Mouse (Mus musculus): Measurements from ENCODE around the gene Dlg4. TPM values are rescaled to one million over a fixed set of nuclear protein-coding genes. Genes with fewer than 3 reads are reported as not detected.
"Not testable (repeated sequence)": the region's sequence is repeated elsewhere in the genome, so short reads cannot be mapped to it uniquely, and the experiment has no call there.

Dlg4 gene
- total RNA-seq, 4 experiments from 2014 or later, result 3.3 to 6.9 (median 4.2) TPM

DNA sequence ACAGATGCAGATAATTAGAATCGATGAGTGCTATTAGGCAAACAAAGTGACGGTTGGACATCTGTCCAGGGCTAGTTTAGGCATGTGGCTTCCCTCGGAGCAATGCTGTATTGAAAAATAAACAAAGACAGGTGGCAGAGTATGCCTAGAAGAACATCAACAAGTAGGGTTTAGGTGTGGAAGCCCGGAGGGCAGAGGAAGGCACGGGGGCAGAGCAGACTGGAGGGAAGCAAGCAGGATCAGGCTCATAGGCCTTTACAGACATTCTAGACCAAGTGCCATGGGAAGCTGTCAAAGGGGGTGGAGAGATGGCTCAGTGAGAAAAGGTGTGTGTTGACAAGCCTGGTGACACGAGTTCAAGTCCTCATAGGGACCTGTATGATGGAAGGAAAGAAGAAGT lies 32.6 kb downstream of the Dlg4 start:
- DNase-seq (ENCODE audit: low spot score in 2 of 2), result no peak

DNA sequence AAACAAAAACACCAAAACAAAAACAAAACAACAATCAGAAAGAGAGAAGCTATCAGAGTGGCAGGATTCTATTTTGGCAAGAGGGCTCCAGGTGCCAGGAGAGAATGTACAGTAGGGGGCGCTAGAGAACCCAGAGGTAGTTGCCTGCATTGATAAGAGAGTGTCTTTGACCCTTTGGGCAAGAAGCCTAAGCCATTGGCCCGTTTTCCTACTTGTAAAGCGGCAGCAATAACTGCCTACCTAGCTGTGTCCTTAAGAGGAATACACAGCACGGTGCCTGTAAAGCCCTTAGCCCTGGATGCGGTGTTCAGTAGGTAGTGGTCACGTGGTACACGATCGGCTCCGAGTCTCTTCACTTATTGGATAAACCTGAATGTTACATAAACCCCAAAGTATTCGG lies 33.1 kb downstream of the Dlg4 start:
- no peak for DNase-seq (ENCODE audit: low spot score in 2 of 2)

DNA sequence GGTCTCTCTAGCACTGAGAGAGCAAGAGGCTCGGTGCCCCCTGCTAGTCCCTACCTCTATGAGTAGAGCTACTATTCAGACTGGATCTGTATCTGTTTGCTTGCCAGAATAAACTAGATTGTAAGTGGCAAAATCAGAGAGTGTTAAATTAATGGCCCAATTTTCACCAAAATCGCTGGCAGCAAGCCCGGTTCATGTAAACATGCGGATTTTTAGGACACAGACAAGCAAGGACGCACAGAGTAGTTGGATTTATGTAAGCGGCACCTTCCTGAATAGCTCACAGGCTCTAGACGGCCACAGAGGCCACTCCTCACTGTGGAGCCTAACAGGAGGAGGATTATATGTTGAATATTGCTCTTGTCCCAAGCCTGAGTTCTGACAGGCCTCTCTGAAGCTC lies 36.4 kb downstream of the Dlg4 start:
- DNase-seq (ENCODE audit: low spot score in 2 of 2), result no peak

DNA sequence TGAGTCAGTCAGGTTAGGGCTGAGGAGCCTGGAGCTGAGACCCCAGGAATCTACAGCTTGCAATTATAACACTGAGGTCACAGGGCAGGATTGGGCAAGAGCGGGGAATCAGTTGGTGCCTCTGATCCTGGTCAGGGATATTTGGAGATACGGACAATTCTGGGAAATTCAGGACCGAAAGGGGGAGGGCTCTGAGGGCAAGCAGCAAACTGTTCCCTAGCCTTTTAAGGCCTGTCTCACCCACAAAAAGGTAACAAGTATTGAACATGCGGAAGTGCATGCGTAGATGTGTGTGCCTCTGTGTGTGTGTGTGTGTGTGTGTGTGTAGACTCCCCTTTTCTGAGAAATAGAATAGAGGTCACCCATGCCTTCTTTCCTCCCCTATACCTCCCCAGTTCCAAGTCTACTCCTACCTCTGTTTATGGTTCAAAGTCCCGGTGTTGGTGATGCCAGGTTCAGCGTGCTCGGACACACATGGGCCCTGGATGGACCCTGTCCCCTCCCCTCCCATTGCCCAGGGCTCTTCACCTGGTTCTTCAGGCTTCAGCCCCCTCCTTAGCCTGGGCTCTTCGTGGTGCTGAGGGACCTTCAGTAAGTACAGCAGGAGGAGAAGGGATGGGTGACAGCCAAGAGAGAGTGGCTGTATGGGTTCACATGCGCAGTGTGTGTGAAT lies 37.3 kb downstream of the Dlg4 start, which contains the start of gene Asgr1:
TSS of gene Asgr1 (plus strand) at position 188 of the 673 bp plus-strand sequence.
- DNase-seq (ENCODE audit: low spot score in 2 of 2), result no peak

DNA sequence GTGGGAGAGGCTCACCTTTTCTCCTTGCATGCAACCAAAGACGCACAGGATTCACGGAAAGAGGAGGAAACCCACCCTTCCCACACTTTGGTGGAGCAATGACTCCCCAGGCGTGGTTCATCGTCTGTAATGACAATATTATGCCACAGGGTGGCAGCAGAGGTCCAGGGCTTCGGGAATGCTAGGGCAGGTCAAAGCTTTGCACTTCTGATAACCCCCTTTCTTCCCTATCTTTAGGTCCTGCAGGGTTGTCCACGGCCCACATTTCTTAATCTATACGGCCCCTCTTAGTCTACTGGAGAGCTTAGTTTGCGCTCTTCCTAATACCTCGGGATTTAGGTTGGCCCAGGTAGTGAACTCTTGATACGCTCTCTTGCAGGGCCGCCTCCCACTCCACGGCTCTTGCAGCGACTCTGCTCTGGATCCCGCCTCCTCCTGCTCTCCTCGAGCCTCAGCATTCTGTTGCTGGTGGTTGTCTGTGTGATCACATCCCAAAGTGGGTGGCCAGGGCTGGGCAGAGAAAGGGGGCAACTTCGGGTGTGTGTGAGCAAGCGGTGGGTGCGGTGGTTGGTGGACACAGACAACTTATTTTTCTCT lies 39.0 kb downstream of the Dlg4 start:
- peak; percentile 32 to 35 for DNase-seq (ENCODE audit: low spot score in 2 of 2)

DNA sequence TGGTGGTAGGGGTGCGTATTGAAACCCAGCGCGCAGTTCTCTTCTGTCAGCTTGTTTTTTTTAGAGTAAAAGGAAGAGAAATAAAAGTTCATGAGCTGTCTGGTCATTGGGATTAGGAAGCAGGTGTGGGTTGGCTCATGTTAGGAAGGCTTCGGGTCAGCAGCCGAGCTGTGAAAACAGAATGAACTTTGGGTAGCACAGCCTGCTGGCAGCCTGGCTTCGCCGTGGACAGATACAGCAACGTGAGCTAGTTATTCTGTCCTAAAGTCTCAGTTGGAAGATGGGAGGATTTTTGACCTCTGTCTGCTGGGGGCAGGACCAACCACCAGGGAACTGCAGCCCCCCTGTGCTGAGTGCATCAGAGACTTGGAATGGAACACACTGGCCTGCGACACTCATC lies 41.1 kb downstream of the Dlg4 start:
- DNase-seq (ENCODE audit: low spot score in 2 of 2), result no peak

DNA sequence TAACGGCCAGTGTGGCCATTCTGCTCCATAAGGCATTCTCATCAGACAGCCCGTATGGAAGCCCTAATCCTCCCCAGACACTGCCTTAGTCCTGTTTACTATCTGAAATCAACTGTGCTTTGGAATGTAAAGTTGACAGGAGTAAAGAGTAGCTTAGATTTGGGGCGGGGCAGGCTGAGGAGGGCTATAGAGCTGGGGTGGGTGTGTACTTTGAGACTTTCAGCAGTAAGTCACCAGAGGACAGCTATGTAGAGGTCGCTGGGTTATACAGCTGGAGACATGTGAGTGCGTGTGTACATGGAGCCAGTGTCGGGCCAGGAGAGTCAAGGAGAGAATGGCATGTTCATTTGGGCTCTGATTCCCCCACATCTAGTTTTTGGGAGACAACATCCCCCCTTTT lies 43.2 kb downstream of the Dlg4 start:
- DNase-seq (ENCODE audit: low spot score in 2 of 2), result no peak

DNA sequence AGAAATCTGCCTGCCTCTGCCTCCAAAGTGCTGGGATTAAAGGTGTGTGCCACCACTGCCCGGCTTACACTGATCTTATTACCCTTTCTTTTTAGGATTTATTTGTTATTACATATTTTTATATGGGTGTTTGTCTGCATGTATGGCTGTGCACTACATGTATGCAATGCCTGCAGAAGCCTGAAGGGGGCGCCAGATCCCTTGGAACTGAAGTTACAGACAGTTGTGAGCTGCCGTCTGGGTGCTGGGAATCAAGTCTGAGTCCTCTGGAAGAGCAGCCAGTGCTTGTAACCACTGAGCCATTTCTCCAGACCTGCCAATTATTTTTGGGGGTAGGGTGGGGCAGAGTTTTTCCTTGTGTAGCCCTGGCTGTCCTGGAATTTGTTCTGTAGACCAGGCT lies 46.3 kb downstream of the Dlg4 start:
- no peak for DNase-seq (ENCODE audit: low spot score in 2 of 2)

DNA sequence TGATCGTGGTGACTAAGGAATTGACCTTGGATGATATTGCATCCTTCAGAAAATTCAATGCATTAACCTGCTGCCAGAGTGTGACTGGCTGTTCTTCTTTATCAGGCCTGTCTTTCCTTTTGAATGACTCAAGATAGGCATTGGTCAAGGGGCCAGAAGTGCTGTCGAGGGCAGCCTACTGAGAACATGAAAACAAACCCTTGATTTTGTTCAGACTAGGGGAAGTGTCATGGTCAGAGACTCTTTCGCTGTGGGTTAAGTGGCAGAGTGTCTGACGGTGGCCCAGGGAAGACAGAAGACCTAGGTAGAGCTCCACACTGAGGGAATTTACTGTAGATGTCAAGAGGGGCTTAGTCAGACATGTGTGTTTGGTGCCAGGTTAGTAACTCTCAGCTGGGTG lies 50.0 kb downstream of the Dlg4 start:
- no peak for DNase-seq (ENCODE audit: low spot score in 2 of 2)

DNA sequence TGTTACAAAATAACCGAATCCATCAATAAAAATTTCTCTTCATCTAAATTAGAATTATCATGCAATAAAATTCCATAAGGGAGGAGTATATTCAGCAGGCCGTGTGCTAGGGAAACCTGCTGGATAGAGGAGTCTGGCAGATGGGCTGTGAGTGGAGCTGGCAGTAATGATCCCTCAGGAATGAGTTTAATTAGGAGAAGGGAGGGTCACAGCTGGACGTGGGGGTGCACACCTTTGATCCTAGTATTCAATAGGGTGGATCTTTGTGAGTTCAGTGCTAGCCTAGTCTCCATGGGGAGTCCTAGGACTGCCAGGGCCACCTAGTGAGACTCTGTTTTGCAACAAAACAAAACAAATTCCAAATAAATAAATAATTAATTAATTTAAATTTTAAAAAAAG lies 51.5 kb downstream of the Dlg4 start:
- no peak for DNase-seq (ENCODE audit: low spot score in 2 of 2)

DNA sequence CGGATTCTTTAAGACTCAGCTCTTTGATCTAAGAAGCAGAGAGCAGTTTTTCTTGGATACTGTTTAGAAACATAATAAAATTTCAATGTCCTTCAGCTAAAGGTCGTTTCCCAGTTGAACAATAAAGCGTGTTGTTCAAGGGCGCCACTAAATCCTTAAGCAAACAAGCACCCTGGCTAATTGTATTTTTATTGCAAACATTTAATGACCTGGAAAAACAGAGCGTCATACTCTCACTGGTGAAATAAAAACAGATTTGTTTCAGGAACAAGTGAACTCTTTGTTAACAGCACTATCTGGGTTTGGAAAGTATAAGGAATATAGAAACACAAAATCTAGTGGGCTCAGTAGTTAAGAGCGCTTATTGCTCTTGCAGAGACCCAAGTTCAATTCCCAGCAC lies 53.3 kb downstream of the Dlg4 start:
- no peak for DNase-seq (ENCODE audit: low spot score in 2 of 2)

DNA sequence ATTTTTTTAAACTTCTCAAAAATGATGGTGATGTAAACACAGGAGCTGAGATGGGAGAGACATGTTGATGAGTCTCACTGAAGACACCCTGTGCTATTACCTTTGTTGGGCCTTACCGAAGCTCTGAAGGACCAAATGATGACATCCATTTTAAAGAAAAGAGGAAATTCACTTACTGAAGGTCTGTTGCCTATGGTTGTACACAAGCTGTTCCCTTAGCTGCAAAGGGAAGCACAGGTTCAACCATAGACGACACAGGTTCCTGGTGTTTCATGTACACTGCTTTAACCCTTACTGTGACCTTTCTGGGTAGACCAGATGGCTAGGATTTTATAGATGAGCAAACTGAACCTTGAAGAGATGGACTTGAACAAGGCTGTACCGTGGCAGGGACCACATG lies 53.9 kb downstream of the Dlg4 start:
- DNase-seq (ENCODE audit: low spot score in 2 of 2), result not testable (repeated sequence)

DNA sequence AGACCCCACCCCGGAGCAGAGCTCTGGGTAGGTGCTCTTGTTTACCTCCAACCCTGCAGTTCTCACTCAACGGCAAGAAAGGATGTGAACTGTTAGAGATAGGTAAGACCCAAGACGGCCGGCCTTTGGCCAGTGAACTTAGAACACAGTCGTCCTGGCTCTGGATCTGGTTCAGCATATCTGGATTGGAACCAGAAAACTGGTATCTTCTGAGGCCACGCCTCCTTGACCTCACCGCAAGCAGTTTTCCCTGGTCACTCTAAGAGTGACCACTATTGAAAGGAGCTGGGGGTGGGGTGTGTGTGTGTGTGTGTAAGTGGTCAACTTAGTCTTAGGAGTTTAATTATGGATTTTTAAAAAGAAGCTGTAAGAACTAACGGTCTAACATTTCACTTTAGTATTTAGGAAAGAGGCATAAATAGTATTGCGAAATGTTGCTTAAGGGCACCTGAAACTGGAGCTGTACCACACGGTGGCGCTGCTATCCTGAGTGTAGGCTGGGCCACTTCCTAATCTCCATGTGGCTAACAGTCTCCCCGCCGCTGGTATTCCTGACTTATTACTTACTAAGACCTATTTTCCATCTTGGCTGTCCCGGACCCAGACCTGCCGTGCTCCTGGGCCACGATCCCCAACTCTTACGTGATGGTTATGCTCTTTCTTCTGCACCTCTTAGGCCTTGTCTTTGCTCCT lies 57.8 kb downstream of the Dlg4 start:
- DNase-seq (ENCODE audit: low spot score in 2 of 2), result peak; percentile 56 to 62

DNA sequence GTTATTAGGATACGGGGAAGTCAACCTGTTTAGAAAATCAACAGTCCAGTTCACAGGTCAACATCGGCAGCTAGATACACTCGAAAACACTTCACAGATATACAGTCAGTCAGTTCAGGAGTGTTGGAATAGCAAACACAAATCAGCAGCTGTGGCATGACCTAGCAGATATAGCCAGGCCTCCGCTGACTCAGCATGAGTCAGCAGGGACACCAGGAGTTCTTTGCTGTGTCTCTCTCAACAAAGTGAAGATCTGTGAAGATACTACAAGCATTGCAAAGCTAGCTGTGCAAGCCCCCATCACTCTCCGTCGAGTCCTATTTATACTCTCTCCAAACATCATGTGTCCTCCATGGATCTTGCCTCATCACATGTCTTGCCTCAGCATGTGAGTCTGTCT lies 58.8 kb downstream of the Dlg4 start:
- no peak for DNase-seq (ENCODE audit: low spot score in 2 of 2)

DNA sequence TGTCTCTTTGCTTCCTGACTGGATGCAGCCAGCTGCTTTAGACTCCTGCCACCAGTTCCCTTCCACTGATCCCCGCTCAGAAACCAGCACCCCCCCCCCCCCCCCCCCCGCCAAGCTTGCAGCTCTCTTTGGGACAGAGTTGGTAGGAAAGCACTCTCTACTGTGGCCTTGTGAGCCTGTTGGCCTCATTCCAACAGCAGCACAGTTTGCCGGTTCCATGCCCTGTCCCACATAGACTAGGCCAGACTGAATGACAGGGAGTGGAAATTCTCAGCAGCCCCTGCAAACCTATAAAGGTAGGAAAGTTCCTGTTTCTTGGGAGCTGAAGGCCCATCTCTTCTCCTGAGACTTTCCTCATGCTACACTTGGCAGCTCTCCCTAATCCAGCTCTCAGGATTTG lies 60.7 kb downstream of the Dlg4 start:
- no peak for DNase-seq (ENCODE audit: low spot score in 2 of 2)

DNA sequence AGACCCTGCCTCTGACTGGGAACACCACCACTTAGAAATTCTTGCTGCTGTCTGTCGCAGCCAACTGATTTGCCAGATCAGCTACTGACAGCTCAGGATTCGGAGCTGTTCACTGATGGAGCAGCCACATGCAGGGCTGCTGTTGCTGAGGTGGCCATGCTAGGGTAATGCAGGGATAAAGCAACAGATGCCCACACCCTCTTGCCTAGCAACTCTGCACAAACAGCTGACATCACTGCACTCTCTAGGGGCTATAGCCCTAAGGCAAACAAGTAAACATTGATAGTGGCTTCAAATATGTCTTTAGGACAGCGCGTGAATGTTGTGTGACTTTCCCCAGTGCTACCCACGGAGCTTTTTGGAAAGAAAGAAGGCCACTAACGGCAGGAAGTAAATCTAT lies 62.4 kb downstream of the Dlg4 start:
- DNase-seq (ENCODE audit: low spot score in 2 of 2), result no peak

DNA sequence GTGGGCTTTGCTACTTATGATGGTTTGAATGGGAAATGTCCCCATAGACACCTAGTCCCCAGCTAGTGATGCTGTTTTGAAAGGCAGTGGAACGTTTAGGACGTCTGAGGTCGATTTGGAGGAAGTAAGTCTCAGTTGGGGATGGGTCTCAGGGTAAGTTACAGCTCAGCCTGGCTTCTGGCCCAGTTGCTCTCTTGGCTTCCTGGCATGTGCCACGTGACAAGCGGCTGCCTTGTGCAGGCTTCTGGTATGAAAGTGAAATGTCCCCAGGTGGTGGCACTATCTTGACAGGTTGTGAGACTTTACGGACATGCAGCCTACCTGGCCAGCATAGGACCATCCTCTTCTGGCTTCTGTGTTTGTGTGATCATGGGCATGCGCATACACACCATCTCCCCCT lies 63.2 kb downstream of the Dlg4 start:
- DNase-seq (ENCODE audit: low spot score in 2 of 2), result no peak

DNA sequence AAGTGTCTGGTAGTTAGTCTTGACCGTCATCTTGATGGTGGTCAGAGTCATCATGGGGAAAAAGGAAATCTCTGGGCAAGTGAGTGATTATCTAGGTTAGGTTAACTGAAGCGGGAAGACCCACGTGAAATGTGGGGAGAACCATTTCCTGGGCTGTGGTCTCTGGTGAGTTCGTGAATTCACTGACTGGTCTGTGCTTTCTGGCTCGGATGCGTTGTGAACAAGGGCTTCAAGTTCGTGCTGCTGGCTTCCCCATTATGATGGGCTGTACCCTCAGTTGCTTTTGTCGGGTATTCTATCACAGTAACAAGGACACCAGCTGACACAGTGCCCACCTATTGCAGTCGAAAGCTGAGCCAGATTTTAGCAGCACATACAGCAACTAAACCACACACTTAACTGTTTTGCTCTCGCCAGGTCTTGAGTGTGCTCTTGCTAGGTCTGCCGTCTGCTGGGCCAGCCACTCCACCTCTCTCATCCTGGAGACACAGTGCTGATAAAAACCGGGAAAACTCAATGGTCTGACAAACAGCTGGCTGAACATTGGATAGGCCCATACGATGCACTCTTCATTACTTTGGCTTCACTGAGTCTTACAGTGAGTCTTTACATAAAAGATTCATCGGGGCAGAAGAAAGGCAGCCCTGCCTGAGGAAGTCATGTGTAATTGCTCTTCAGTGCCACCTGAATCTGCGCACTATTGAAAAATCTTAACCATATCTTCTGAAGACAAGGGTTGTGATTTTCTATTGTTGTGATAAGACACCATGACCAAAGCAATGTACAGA lies 64.3 kb downstream of the Dlg4 start:
- no peak for DNase-seq (ENCODE audit: low spot score in 2 of 2)

DNA sequence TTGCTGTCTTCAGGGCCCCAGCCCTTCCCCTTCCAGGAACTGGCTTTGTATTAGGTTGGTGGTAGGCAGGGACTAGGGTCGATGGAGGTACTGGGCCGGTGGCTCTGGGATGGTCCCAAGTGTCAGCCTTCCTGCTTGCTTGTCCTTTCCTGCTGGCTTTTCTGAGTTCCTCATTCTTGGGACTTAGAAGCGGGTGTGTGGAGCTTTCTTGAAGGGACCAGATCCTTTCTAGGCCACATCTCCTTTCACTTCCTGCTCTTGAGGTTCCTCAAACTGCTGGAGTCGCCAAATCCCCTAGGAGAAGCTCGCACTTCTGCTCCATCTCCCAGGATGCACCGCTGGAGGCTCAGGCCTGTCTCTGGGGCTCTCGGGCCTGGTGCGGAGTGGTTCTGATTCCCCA lies 67.8 kb downstream of the Dlg4 start:
- DNase-seq (ENCODE audit: low spot score in 2 of 2), result no peak

DNA sequence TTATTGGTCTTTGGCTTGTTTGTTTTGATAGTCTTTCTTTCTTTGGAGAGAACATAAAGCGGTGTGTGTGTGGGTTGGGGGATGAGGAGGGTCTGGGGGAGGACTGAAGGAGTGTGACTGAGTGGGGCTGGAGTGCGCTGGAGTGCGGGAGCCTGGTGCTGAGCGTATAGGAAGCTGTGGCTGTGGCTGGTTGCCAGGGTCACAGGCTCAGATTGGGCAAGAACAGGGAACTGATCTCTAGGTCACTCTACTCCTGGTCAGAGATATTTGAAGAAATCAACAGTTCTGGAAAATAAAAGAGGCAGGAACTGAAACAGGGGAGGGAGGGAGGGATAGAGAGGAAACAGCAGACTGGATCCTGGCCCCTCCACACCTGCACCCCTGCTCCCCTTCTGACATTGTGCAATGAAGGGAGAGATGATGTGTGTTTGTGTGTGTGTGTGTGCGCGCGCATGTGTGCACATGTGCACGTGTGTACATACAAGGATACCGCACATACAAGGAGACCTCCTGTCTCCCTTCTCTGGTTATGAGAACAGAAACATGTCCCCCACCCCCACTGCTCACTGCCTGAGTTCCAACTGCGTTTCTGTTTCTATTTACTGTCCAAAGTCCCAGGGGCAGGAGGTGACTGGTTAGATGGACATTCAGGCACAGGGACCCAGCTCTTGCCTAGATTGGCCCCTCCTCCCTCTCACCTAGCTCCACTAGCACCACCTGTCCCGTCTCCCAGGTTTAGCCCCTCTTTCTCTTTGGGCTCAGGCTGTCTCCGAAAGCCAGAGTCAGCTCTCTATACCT lies 75.4 kb downstream of the Dlg4 start, which contains the start of gene Asgr2:
TSS of gene Asgr2 (plus strand) at position 659 of the 798 bp plus-strand sequence.
- DNase-seq (ENCODE audit: low spot score in 2 of 2), result no peak
